Mouse (Mus musculus) limb, embryonic 11.5 days (tissue): ENCODE results near the gene Ak7. TPM values are rescaled to one million over a fixed set of nuclear protein-coding genes. Genes with fewer than 3 reads are reported as not detected.

Experiments used
- ATAC-seq: fragments of 200-750 bp; cut with Nextera tagmentation; 2 replicates; pipeline ENCODE4 v1.8.0; 2017; ENCODE audit warnings: low read depth; ENCODE audit not compliant: insufficient number of reproducible peaks, low FRiP score, low TSS enrichment
- DNase-seq: peaks from one replicate; pipeline ENCODE4 v3.0.0-alpha.2; 2015; ENCODE audit warnings: low spot score
- H3K27ac ChIP-seq: fragments of 300-500 bp; sonication (generic); replicated peaks from 2 replicates; pipeline ENCODE4 v1.5.1; 2014; ENCODE audit warnings: low read depth, mild to moderate bottlenecking, low read length
- H3K27me3 ChIP-seq: fragments of 300-500 bp; sonication (generic); 2 replicates; pipeline ENCODE4 v1.6.1; 2014; ENCODE audit warnings: mild to moderate bottlenecking, low read length, mixed read lengths; ENCODE audit not compliant: control insufficient read depth, insufficient read depth
- H3K36me3 ChIP-seq: fragments of 300-500 bp; sonication (generic); 2 replicates; pipeline ENCODE4 v1.6.1; 2014; ENCODE audit warnings: mild to moderate bottlenecking, low read length, moderate library complexity, mixed read lengths; ENCODE audit not compliant: control insufficient read depth, insufficient read depth
- H3K4me1 ChIP-seq: fragments of 300-500 bp; sonication (generic); 2 replicates; pipeline ENCODE4 v1.6.1; 2014; ENCODE audit warnings: low read length, mixed read lengths; ENCODE audit not compliant: control insufficient read depth, insufficient read depth
- H3K4me2 ChIP-seq: fragments of 300-500 bp; sonication (generic); 2 replicates; pipeline ENCODE4 v1.6.1; 2014; ENCODE audit warnings: low read depth, mild to moderate bottlenecking, moderate library complexity; ENCODE audit not compliant: severe bottlenecking
- H3K4me3 ChIP-seq: fragments of 300-500 bp; sonication (generic); 2 replicates; pipeline ENCODE4 v1.5.1; 2014; ENCODE audit warnings: low read depth, low read length
- H3K9ac ChIP-seq: fragments of 300-500 bp; sonication (generic); 2 replicates; pipeline ENCODE4 v1.6.1; 2014; ENCODE audit warnings: mild to moderate bottlenecking, low read length
- H3K9me3 ChIP-seq: fragments of 300-500 bp; sonication (generic); 2 replicates; pipeline ENCODE4 v1.6.1; 2016; ENCODE audit warnings: low read length; ENCODE audit not compliant: control insufficient read depth
- WGBS: fragments of 180-500 bp; shearing (Covaris S2); extraction: QIAGEN DNeasy Blood & Tissue Kit; methylation state at CpG from one replicate; pipeline ENCODE4 v1.1.7; 2014; 5-methylcytosine and 5-hydroxymethylcytosine counted together
- polyA plus RNA-seq: library from polyadenylated mRNA; unstranded; fragments of >200 nt; fragmentation: Nextera tagmentation; extraction: Ambion mirVana; gene quantifications from 2 replicates; pipeline ENCODE4 v1.2.1, GENCODE M21; 2014

The Ak7 gene
- polyA plus RNA-seq, 1 experiment from 2014 or later = 0.09 TPM

GRCm38 (mm10) chr12:105735226-105735888 is 29.6 kb downstream of the Ak7 start:
- Histone ChIP-seq H3K36me3 (no peaks in the 10 kb centered on the region), H3K4me3 (no peak overlapping the region), H3K9me3 (no peaks in the 10 kb centered on the region), H3K4me1 (no peaks in the 10 kb centered on the region), H3K9ac (no peak overlapping the region), H3K4me2 (no peak overlapping the region), H3K27ac (no peak overlapping the region), H3K27me3 (no peaks in the 10 kb centered on the region)
- WGBS = 84% methylated on average over 7 of the region's 7 CpGs
- no peak for ATAC-seq
- no peak for DNase-seq

DNA sequence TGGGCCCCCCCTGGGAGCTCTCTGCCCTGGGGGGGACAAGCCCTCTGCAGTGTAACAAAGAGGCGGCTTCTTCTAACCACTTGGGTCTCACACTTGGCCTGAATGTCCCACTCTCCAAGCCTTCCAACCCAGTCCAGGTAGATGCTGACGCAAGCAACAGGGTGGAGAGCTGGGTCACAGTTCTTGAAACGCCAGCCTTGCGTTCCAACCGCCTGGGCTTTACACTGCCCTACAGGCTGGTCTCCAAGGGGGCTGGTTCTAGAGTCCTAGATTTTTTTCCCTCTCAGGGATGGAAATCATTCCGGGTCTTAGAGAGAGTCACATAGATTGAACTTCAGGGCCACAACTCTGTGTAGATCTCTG is 30.1 kb downstream of the Ak7 start:
- Histone ChIP-seq H3K36me3 (no peaks in the 10 kb centered on the region), H3K27me3 (no peaks in the 10 kb centered on the region), H3K4me3 (no peak overlapping the region), H3K4me2 (no peak overlapping the region), H3K4me1 (no peaks in the 10 kb centered on the region), H3K9me3 (no peaks in the 10 kb centered on the region), H3K9ac (no peak overlapping the region), H3K27ac (no peak overlapping the region)
- no peak for ATAC-seq
- DNase-seq = no peak
- WGBS = 88% methylated on average over 6 of the region's 6 CpGs

DNA sequence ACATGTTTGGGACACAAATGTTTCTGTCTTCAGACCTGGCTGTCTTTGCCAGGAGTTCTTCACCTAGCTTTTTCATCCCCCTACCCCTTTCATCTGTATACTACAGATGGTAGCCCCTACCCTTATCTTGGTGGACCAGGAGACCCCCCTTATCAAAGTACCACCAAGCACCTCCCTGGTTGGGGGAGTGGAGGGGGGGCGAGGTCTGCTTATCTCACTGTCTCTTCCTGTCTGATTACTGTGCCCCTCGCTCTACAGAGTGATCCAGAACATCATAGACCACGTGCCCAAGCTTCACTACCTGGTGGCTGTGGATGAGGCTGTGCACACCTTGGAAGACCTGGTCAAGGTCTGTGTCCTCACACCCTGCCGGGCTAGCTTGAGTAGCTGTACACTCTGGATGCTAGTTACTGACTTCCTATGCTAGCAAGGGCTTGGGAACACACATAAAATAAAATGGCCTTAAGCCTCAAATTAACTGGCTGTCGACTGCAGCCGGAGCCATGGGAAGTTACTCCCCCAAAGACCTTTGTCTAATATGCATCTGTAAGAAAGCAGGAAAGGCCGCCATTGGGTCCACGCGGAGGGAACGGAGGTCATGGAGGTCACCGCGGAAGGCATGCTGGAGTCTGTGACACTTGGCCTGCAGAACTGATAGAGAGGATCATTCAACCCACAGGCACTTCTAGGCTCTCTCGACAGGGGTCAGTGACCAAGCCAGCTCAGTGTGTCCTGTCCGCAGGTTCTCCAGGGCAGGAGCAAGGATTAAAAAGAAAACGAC is 32.7 kb downstream of the Ak7 start:
- no peak overlapping the region for H3K9ac ChIP-seq
- 72% methylated on average over 15 of the region's 15 CpGs for WGBS
- no peaks in the 10 kb centered on the region for H3K27me3 ChIP-seq
- no peaks in the 10 kb centered on the region for H3K4me1 ChIP-seq
- no peaks in the 10 kb centered on the region for H3K36me3 ChIP-seq
- H3K27ac ChIP-seq = no peak overlapping the region
- H3K9me3 ChIP-seq = no peaks in the 10 kb centered on the region
- no peak overlapping the region for H3K4me2 ChIP-seq
- no peak overlapping the region for H3K4me3 ChIP-seq
- DNase-seq (no peak), ATAC-seq (no peak)

DNA sequence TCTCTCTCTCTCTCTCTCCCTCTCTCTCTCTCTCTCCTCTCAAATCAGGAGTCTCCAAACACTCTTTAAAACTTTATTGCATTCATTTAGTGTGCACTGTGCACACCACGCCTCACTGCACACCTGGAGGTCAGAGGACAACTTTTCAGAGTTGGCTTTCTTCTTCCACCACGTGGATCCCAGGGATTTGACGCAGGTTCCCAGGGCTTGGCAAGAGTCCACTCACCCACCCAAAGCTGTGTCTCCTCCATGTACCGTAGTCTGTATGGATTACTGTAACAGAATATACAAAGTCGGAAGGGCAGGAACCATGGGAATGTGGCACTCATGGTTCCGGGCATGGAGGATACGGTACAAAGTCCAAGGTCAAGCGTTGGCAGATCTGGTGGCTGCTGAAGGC is 33.9 kb downstream of the Ak7 start:
- H3K36me3 ChIP-seq = no peaks in the 10 kb centered on the region
- DNase-seq (no peak), ATAC-seq (no peak)
- no peaks in the 10 kb centered on the region for H3K9me3 ChIP-seq
- H3K4me3 ChIP-seq = no peak overlapping the region
- no peak overlapping the region for H3K9ac ChIP-seq
- 85% methylated on average over 8 of the region's 8 CpGs for WGBS
- no peak overlapping the region for H3K27ac ChIP-seq
- H3K4me2 ChIP-seq = no peak overlapping the region
- H3K4me1 ChIP-seq = no peaks in the 10 kb centered on the region
- H3K27me3 ChIP-seq = no peaks in the 10 kb centered on the region

DNA sequence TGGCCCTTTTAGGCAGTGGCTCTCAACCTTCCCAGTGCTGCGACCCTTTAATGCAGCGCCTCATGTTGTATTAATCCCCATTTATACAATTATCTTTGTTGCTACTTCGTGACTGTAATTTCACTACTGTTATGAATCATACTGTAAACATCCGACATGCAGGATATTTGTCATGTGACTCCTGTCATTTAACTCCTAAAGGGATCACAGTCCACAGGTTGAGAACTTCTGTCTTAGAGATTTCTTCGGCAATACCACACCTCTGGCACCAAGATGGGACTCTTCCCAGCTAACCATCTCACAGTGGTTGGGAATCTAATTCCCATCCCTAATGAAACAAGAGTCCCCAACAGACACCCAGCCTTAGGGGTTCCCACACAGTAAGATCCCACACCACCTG is 42.3 kb downstream of the Ak7 start:
- ATAC-seq = no peak

DNA sequence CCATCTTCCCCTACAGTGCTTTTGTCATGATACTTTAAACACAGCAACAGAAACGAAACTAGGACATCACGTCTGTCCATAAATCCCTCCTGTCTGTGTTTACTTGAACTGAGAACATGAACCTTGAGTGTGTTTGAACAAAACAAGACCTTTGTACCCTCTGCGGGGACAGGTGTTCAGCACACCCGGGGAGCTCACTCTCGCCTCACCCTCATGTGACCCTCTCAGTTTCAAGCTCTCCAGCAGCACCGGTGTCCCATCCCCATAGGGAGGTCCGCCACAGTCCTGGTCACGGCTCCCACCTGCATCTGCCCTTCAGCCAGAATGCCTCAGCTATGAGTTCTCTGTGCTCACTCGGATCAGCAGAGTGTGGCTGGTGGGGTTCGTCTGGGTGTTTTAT is 48.0 kb downstream of the Ak7 start:
- DNase-seq (no peak), ATAC-seq (no peak)
- Histone ChIP-seq H3K27me3 (no peaks in the 10 kb centered on the region), H3K9ac (no peak overlapping the region), H3K36me3 (no peaks in the 10 kb centered on the region), H3K4me3 (no peak overlapping the region), H3K4me1 (no peaks in the 10 kb centered on the region), H3K27ac (no peak overlapping the region), H3K4me2 (no peak overlapping the region), H3K9me3 (no peaks in the 10 kb centered on the region)
- WGBS = 86% methylated on average over 10 of the region's 10 CpGs

More for the DNA sequence above, 42.3 kb downstream of the Ak7 start:
- Histone ChIP-seq H3K4me3 (no peak overlapping the region), H3K27me3 (no peaks in the 10 kb centered on the region), H3K9ac (no peak overlapping the region), H3K9me3 (no peaks in the 10 kb centered on the region), H3K4me1 (no peaks in the 10 kb centered on the region), H3K36me3 (no peaks in the 10 kb centered on the region), H3K27ac (no peak overlapping the region), H3K4me2 (no peak overlapping the region)
- WGBS = 88% methylated on average over 5 of the region's 5 CpGs
- no peak for DNase-seq

DNA sequence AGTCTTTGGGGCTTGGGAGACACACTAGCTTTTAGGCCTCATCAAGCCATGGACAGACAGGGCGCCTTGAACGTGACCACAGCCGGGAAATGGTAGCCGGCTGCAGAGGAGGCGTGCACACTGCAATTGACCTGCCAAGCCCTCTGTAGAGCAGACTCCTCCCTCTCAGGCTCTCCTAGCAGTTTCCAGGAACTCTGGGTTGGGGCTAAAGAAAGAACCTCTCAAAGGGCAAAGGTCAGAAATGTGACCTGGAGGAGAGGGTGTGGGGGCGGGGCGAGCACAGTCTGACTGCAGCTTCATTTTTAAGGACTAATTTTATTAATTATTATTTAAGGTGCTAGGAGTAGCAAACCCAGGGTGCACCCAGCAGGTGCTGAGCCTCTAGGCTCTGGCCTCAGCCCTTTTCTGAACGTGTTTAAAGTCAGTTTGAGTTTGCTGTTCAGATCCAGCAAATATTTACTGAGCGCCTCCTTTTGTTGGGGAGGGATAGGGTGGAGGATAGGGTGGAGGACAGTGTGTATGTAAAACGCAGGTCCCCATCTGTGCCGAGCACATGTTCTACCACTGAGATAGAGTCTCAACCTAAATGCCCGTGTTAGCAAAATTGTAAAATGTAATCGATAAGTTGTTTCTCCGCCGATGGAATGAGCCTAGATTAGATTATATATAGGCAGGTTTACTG is 52.2 kb downstream of the Ak7 start:
- Histone ChIP-seq H3K4me1 (no peaks in the 10 kb centered on the region), H3K27ac (no peak overlapping the region), H3K4me3 (no peak overlapping the region), H3K36me3 (no peaks in the 10 kb centered on the region), H3K4me2 (no peak overlapping the region), H3K9ac (no peak overlapping the region), H3K27me3 (no peaks in the 10 kb centered on the region), H3K9me3 (no peaks in the 10 kb centered on the region)
- ATAC-seq = no peak
- DNase-seq = peak; percentile 29
- 43% methylated on average over 15 of the region's 15 CpGs for WGBS

GRCm38 (mm10) chr12:105758911-105759310 is 53.1 kb downstream of the Ak7 start:
- Histone ChIP-seq H3K9ac (no peak overlapping the region), H3K4me2 (no peak overlapping the region), H3K27me3 (no peaks in the 10 kb centered on the region), H3K4me1 (no peaks in the 10 kb centered on the region), H3K9me3 (no peaks in the 10 kb centered on the region), H3K36me3 (no peaks in the 10 kb centered on the region), H3K27ac (no peak overlapping the region), H3K4me3 (no peak overlapping the region)
- DNase-seq = no peak
- WGBS = 92% methylated on average over 2 of the region's 2 CpGs
- ATAC-seq = no peak
